ENCODE assay signal across 8 mouse cellular contexts in the genomic region with DNA sequence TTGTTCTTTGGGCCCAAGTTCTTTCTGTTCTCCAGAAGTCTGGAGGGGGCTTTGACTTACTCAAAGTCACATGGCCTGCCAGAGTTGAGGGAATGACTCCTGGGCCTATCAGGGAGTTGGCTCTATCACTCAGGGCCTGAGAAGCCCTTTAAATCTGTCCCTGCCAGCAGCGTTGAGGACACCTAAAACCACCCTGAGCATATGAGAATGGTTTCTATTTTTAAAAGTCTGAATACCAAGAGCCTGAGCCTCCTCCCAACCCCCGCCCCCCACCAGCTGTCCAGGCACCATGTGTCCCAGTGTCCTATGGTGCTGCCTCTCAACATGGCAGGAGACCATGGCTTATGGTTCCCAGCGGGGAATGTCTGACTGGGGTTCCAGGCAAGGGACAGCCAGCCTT. TPM values are rescaled to one million over a fixed set of nuclear protein-coding genes. Genes with fewer than 3 reads are reported as not detected.
A peak's percentile ranks its signal among the peaks of the same experiment; 100 is the strongest.
DNase-seq lines count a peak whose midpoint lies in the region; ATAC-seq lines count a peak whose summit lies in the region.

No protein-coding gene starts in this region.

- no peaks in the 10 kb centered on the region for H3K27me3 ChIP-seq in kidney, embryonic 16.5 days (ENCODE audit: insufficient read depth, low read length)
- no peaks in the 10 kb centered on the region for H3K27me3 ChIP-seq in embryonic facial prominence, embryonic 14.5 days (replicated peaks; ENCODE audit: control insufficient read depth, insufficient read depth, low read length)
- H3K27me3 ChIP-seq in midbrain, embryonic 14.5 days (ENCODE audit: control insufficient read depth, insufficient read depth, low read length), result no peaks in the 10 kb centered on the region

- peak overlapping the region; percentile 66 for H3K4me2 ChIP-seq in kidney, embryonic 16.5 days (replicated peaks; ENCODE audit: low read depth, low read length)
- H3K4me2 ChIP-seq in embryonic facial prominence, embryonic 14.5 days (ENCODE audit: low read depth, low read length), result peak overlapping the region; percentile 80
- H3K4me2 ChIP-seq in midbrain, embryonic 14.5 days (ENCODE audit: low read length), result peak overlapping the region; percentile 81

- peaks cover 3% of the 10 kb centered on the region; the same call in 1 of the 2 replicates for H3K9me3 ChIP-seq in kidney, embryonic 16.5 days (ENCODE audit: low read length)
- no peaks in the 10 kb centered on the region for H3K9me3 ChIP-seq in embryonic facial prominence, embryonic 14.5 days (ENCODE audit: control insufficient read depth, low read length)
- no peaks in the 10 kb centered on the region for H3K9me3 ChIP-seq in midbrain, embryonic 14.5 days (ENCODE audit: control insufficient read depth, low read length)

- peak overlapping the region; percentile 86 for H3K9ac ChIP-seq in kidney, embryonic 16.5 days (replicated peaks; ENCODE audit: low read length)
- H3K9ac ChIP-seq in embryonic facial prominence, embryonic 14.5 days (ENCODE audit: low read depth, low read length), result peak overlapping the region; percentile 88
- peak overlapping the region; percentile 70; the same call in 1 of the 2 replicates for H3K9ac ChIP-seq in midbrain, embryonic 14.5 days (replicated peaks; ENCODE audit: low read length)

- 0 out of 2 replicates have a peak overlapping the region, but pooled peaks have one; percentile 7 for H3K27ac ChIP-seq in kidney, embryonic 16.5 days (ENCODE audit: low read length)
- H3K27ac ChIP-seq in embryonic facial prominence, embryonic 14.5 days (replicated peaks; ENCODE audit: low read depth, low read length), result peak overlapping the region; percentile 48
- no peak overlapping the region for H3K27ac ChIP-seq in midbrain, embryonic 14.5 days (replicated peaks; ENCODE audit: low read depth, low read length)

- WGBS in kidney, embryonic 16.5 days, result 44% methylated on average over 3 of the region's 3 CpGs
- 46% methylated on average over 3 of the region's 3 CpGs for WGBS in embryonic facial prominence, embryonic 14.5 days
- WGBS in midbrain, embryonic 14.5 days, result 53% methylated on average over 3 of the region's 3 CpGs

- DNase-seq in kidney, postnatal 10 days, result no peak
- peak; percentile 53 for DNase-seq in embryonic facial prominence, embryonic 14.5 days (ENCODE audit: low spot score)
- DNase-seq in heart, postnatal 10 days, result peak; percentile 69 to 77
- DNase-seq in midbrain, embryonic 14.5 days, result no peak
- DNase-seq in spleen, adult 12 weeks (ENCODE audit: low spot score), result no peak
- no peak for DNase-seq in layer of hippocampus, postnatal 25 days (ENCODE audit: extremely low spot score in 1 of 2, low spot score in 1 of 2)
- no peak for DNase-seq in thymus, adult 18-20 months

- peak overlapping the region; percentile 88 for H3K4me3 ChIP-seq in kidney, embryonic 16.5 days (ENCODE audit: low read length)
- H3K4me3 ChIP-seq in embryonic facial prominence, embryonic 14.5 days (ENCODE audit: low read depth, low read length), result peak overlapping the region; percentile 83
- H3K4me3 ChIP-seq in midbrain, embryonic 14.5 days (replicated peaks; ENCODE audit: low read depth, low read length), result peak overlapping the region; percentile 60

- ATAC-seq in kidney, embryonic 16.5 days (ENCODE audit: low FRiP score, low TSS enrichment), result no peak
- ATAC-seq in embryonic facial prominence, embryonic 14.5 days (ENCODE audit: low read depth), result peak; percentile 58
- no peak for ATAC-seq in midbrain, embryonic 14.5 days (ENCODE audit: low FRiP score, low TSS enrichment)

- peaks cover 25% of the 10 kb centered on the region for H3K4me1 ChIP-seq in kidney, embryonic 16.5 days (ENCODE audit: insufficient read depth, low read length)
- H3K4me1 ChIP-seq in embryonic facial prominence, embryonic 14.5 days (ENCODE audit: control insufficient read depth, insufficient read depth, low read length), result peaks cover 17% of the 10 kb centered on the region
- H3K4me1 ChIP-seq in midbrain, embryonic 14.5 days (ENCODE audit: control insufficient read depth, insufficient read depth, low read length), result peaks cover 18% of the 10 kb centered on the region

- intact Hi-C loops in heart, postnatal 10 days (cut with DNase I), result loop anchor here (5.0 kb wide), 1 partner anchor 99 kb away; a partner anchor contains a TSS

- peaks cover 10% of the 10 kb centered on the region for H3K36me3 ChIP-seq in kidney, embryonic 16.5 days (ENCODE audit: insufficient read depth, low read length)
- peaks cover 28% of the 10 kb centered on the region for H3K36me3 ChIP-seq in embryonic facial prominence, embryonic 14.5 days (ENCODE audit: control insufficient read depth, insufficient read depth, low read length)
- peaks cover 9% of the 10 kb centered on the region for H3K36me3 ChIP-seq in midbrain, embryonic 14.5 days (ENCODE audit: control insufficient read depth, insufficient read depth, low read length)

RNA-seq across cellular contexts. Expression of a gene that starts 1.5 kb away (rescaled TPM):
- 36.8 and 40.1 TPM in 2 replicates for polyA plus RNA-seq in kidney, embryonic 16.5 days (2015; fragmentation: Nextera tagmentation; extraction: Ambion mirVana)
- polyA plus RNA-seq in embryonic facial prominence, embryonic 14.5 days (2014; fragmentation: Nextera tagmentation; extraction: Ambion mirVana), result 36.9 and 42.6 TPM in 2 replicates
- total RNA-seq in heart, postnatal 10 days (2021), result 10 to 100 TPM; 73.0 to 87.4 TPM
- polyA plus RNA-seq in midbrain, embryonic 14.5 days (2014; fragmentation: Nextera tagmentation; extraction: Ambion mirVana), result 9.0 and 12.6 TPM in 2 replicates
- 1 to 10 TPM; 2.7 to 3.8 TPM for total RNA-seq in layer of hippocampus, postnatal 25 days (2021)

RNA-seq across cellular contexts. Expression of a gene that starts 13.6 kb away (rescaled TPM):
- 0.86 and 2.1 TPM in 2 replicates for polyA plus RNA-seq in kidney, embryonic 16.5 days (2015; fragmentation: Nextera tagmentation; extraction: Ambion mirVana)
- polyA plus RNA-seq in embryonic facial prominence, embryonic 14.5 days (2014; fragmentation: Nextera tagmentation; extraction: Ambion mirVana), result 7.5 and 7.8 TPM in 2 replicates
- under 1 TPM; 0.60 TPM for total RNA-seq in heart, postnatal 10 days (2021)
- 0.66 and 1.4 TPM in 2 replicates for polyA plus RNA-seq in midbrain, embryonic 14.5 days (2014; fragmentation: Nextera tagmentation; extraction: Ambion mirVana)
- under 1 TPM in 1 of 2 experiments, not detected in 1; 0.62 TPM for total RNA-seq in layer of hippocampus, postnatal 25 days (2021)

RNA-seq across cellular contexts. Expression of a gene that starts 32.7 kb away (rescaled TPM):
- 1,760 and 1,914 TPM in 2 replicates for polyA plus RNA-seq in kidney, embryonic 16.5 days (2015; fragmentation: Nextera tagmentation; extraction: Ambion mirVana)
- polyA plus RNA-seq in embryonic facial prominence, embryonic 14.5 days (2014; fragmentation: Nextera tagmentation; extraction: Ambion mirVana), result 2,245 and 2,432 TPM in 2 replicates
- total RNA-seq in heart, postnatal 10 days (2021), result 100 to 1,000 TPM; 842 to 867 TPM
- polyA plus RNA-seq in midbrain, embryonic 14.5 days (2014; fragmentation: Nextera tagmentation; extraction: Ambion mirVana), result 1,221 and 1,292 TPM in 2 replicates
- total RNA-seq in layer of hippocampus, postnatal 25 days (2021), result 100 to 1,000 TPM; 471 to 520 TPM

Comparison
In these comparisons a context has a peak if more than half of its experiments do, and no peak if none do; other contexts are left out.
1. DNase-seq: peak in embryonic facial prominence, embryonic 14.5 days (single experiment) and heart, postnatal 10 days (2 of 2); none in kidney, postnatal 10 days (single experiment), midbrain, embryonic 14.5 days (single experiment), spleen, adult 12 weeks (single experiment), layer of hippocampus, postnatal 25 days (0 of 2) and thymus, adult 18-20 months (0 of 2).
2. Peak in every context shown above with its lines, with median percentiles within 50 percentile points of each other: H3K4me2 ChIP-seq, H3K4me3 ChIP-seq and H3K9ac ChIP-seq.